25 mouse cellular contexts compared by ENCODE assay signal in genomic region chr12:85158801-85159200, GRCm38 (mm10). TPM values are rescaled to one million over a fixed set of nuclear protein-coding genes. Genes with fewer than 3 reads are reported as not detected.
DNase-seq lines count a peak whose midpoint lies in the region; ATAC-seq and TF ChIP-seq lines count a peak whose summit lies in the region.
"Had no signal": no experiment of that assay in that cellular context is flagged by ENCODE, and none has a peak within 500 bp of the region (broad histone marks: within the 10 kb centered on the region; RNA-seq: fewer than 3 reads in every experiment).

No protein-coding gene starts in this region.

- no peak overlapping the region for H3K4me3 ChIP-seq in gastrocnemius, adult 2 months
- no peak overlapping the region for H3K4me3 ChIP-seq in kidney, embryonic 14.5 days (ENCODE audit: low read length)
- H3K4me3 ChIP-seq in intestine, embryonic 15.5 days (replicated peaks) = no peak overlapping the region
- no peak overlapping the region for H3K4me3 ChIP-seq in intestine, postnatal 0 days (ENCODE audit: low read depth, low read length)
- H3K4me3 ChIP-seq: heart, embryonic 13.5 days; hindbrain, embryonic 12.5 days; hindbrain, embryonic 15.5 days had no signal

- no peaks in the 10 kb centered on the region for H3K36me3 ChIP-seq in kidney, embryonic 14.5 days (ENCODE audit: control insufficient read depth, insufficient read depth, low read length)
- no peaks in the 10 kb centered on the region for H3K36me3 ChIP-seq in intestine, embryonic 15.5 days
- no peaks in the 10 kb centered on the region for H3K36me3 ChIP-seq in intestine, postnatal 0 days (ENCODE audit: control insufficient read depth, insufficient read depth)
- H3K36me3 ChIP-seq: G1E; heart, embryonic 13.5 days; hindbrain, embryonic 12.5 days; hindbrain, embryonic 15.5 days had no signal

- no peak for DNase-seq in gastrocnemius, adult 2 months
- DNase-seq in gastrocnemius, postnatal 4 days (ENCODE audit: low spot score in 2 of 2) = no peak
- DNase-seq in kidney, postnatal 10 days = peak; percentile 45
- DNase-seq in layer of hippocampus, adult 8-10 months (ENCODE audit: low spot score in 2 of 2) = no peak
- no peak for DNase-seq in adrenal gland, postnatal 25 days
- DNase-seq: adrenal gland, postnatal 10 days; B cell, adult 2 months; cerebellum, adult 11 months; cerebellum, adult 2 months; cerebellum, adult 9-11 months; cerebellum, postnatal 25 days; forebrain, postnatal 0 days; heart, postnatal 14 days had no signal

- intact Hi-C loops in gastrocnemius, adult 2 months (cut with DNase I) = no loop called here

- H3K27me3 ChIP-seq in kidney, embryonic 14.5 days (ENCODE audit: control insufficient read depth, insufficient read depth, low read length) = no peaks in the 10 kb centered on the region
- H3K27me3 ChIP-seq in intestine, embryonic 15.5 days (replicated peaks) = no peaks in the 10 kb centered on the region
- no peaks in the 10 kb centered on the region for H3K27me3 ChIP-seq in intestine, postnatal 0 days (replicated peaks; ENCODE audit: control insufficient read depth, insufficient read depth, low read length)
- H3K27me3 ChIP-seq: heart, embryonic 13.5 days; hindbrain, embryonic 12.5 days; hindbrain, embryonic 15.5 days; Patski had no signal

- no peaks in the 10 kb centered on the region for H3K9me3 ChIP-seq in kidney, embryonic 14.5 days (ENCODE audit: control insufficient read depth, low read length)
- H3K9me3 ChIP-seq in intestine, embryonic 15.5 days = no peaks in the 10 kb centered on the region
- H3K9me3 ChIP-seq in intestine, postnatal 0 days (ENCODE audit: control insufficient read depth) = no peaks in the 10 kb centered on the region
- H3K9me3 ChIP-seq: G1E; heart, embryonic 13.5 days; hindbrain, embryonic 12.5 days; hindbrain, embryonic 15.5 days had no signal

- no peak for TF ChIP-seq CTCF in gastrocnemius, adult 2 months (IDR thresholded peaks at IDR 0.05)
- no peak for TF ChIP-seq CTCF in intestine, postnatal 0 days (IDR thresholded peaks at IDR 0.05; ENCODE audit: low read depth)

- no peaks in the 10 kb centered on the region for H3K4me1 ChIP-seq in kidney, embryonic 14.5 days (ENCODE audit: control insufficient read depth, insufficient read depth, low read length)
- peaks cover 7% of the 10 kb centered on the region; the same call in 1 of the 2 replicates for H3K4me1 ChIP-seq in intestine, embryonic 15.5 days (replicated peaks)
- H3K4me1 ChIP-seq in intestine, postnatal 0 days (replicated peaks; ENCODE audit: control insufficient read depth, insufficient read depth, low read length) = no peaks in the 10 kb centered on the region
- H3K4me1 ChIP-seq: hindbrain, embryonic 12.5 days; hindbrain, embryonic 15.5 days had no signal

- ATAC-seq in kidney, embryonic 14.5 days (ENCODE audit: low FRiP score, low TSS enrichment) = no peak
- 0 out of 2 replicates have a peak, but pooled peaks have one; percentile 28 for ATAC-seq in intestine, embryonic 15.5 days
- ATAC-seq in intestine, postnatal 0 days = peak; percentile 16; the same call in 1 of the 2 replicates
- ATAC-seq: forebrain, embryonic 14.5 days; forebrain, postnatal 0 days; Patski had no signal

- WGBS in kidney, embryonic 14.5 days = 89% methylated on average over 8 of the region's 8 CpGs
- WGBS in intestine, embryonic 15.5 days = 75% methylated on average over 8 of the region's 8 CpGs
- WGBS in intestine, postnatal 0 days = 76% methylated on average over 8 of the region's 8 CpGs

- H3K27ac ChIP-seq in gastrocnemius, adult 2 months = peak overlapping the region; percentile 74
- H3K27ac ChIP-seq in kidney, embryonic 14.5 days (ENCODE audit: low read depth, low read length) = no peak overlapping the region
- no peak overlapping the region for H3K27ac ChIP-seq in intestine, embryonic 15.5 days
- H3K27ac ChIP-seq in intestine, postnatal 0 days (ENCODE audit: low read depth, low read length) = no peak overlapping the region
- H3K27ac ChIP-seq: heart, embryonic 13.5 days; hindbrain, embryonic 12.5 days; hindbrain, embryonic 15.5 days had no signal

- H3K9ac ChIP-seq in kidney, embryonic 14.5 days (ENCODE audit: low read depth, low read length) = no peak overlapping the region
- no peak overlapping the region for H3K9ac ChIP-seq in intestine, embryonic 15.5 days
- no peak overlapping the region for H3K9ac ChIP-seq in intestine, postnatal 0 days (ENCODE audit: low read depth, low read length)
- H3K9ac ChIP-seq: forebrain, postnatal 0 days; heart, embryonic 13.5 days; hindbrain, embryonic 12.5 days; hindbrain, embryonic 15.5 days had no signal

- no peak overlapping the region for H3K4me2 ChIP-seq in kidney, embryonic 14.5 days (replicated peaks; ENCODE audit: low read depth, low read length)
- no peak overlapping the region for H3K4me2 ChIP-seq in intestine, embryonic 15.5 days (replicated peaks)
- no peak overlapping the region for H3K4me2 ChIP-seq in intestine, postnatal 0 days (replicated peaks; ENCODE audit: low read depth)
- H3K4me2 ChIP-seq: heart, embryonic 13.5 days; hindbrain, embryonic 12.5 days; hindbrain, embryonic 15.5 days had no signal

RNA-seq across cellular contexts. Expression of gene Rps6kl1, which starts 7.7 kb away (rescaled TPM):
- total RNA-seq in gastrocnemius, adult 2 months (2021) = 1 to 10 TPM in 1 of 2 experiments, under 1 TPM in 1; 0.94 to 1.1 TPM
- total RNA-seq in gastrocnemius, postnatal 4 days (2021) = under 1 TPM; 0.47 to 0.49 TPM
- 0.61 and 1.0 TPM in 2 replicates for polyA plus RNA-seq in kidney, embryonic 14.5 days (2014; fragmentation: Nextera tagmentation; extraction: Ambion mirVana)
- 2.4 and 2.6 TPM in 2 replicates for polyA plus RNA-seq in intestine, embryonic 15.5 days (2015; fragmentation: Nextera tagmentation; extraction: Ambion mirVana)
- 1.3 and 1.9 TPM in 2 replicates for polyA plus RNA-seq in intestine, postnatal 0 days (2015; fragmentation: Nextera tagmentation; extraction: Ambion mirVana)
- total RNA-seq in layer of hippocampus, adult 8-10 months (2022) = 10 to 100 TPM; 35.8 to 43.4 (median 39.8) TPM
- 1.0 and 1.1 TPM in 2 replicates for total RNA-seq in adrenal gland, postnatal 25 days (2021)
- total RNA-seq: common myeloid progenitor, adult 5-6 weeks; granulocyte monocyte progenitor cell, adult 5-6 weeks; hematopoietic stem cell, adult 5-6 weeks had no signal

RNA-seq across cellular contexts. Expression of gene Pgf, which starts 18.8 kb away (rescaled TPM):
- 1 to 10 TPM; 1.5 to 1.8 TPM for total RNA-seq in gastrocnemius, adult 2 months (2021)
- total RNA-seq in gastrocnemius, postnatal 4 days (2021) = 1 to 10 TPM; 5.6 to 6.4 TPM
- polyA plus RNA-seq in kidney, embryonic 14.5 days (2014; fragmentation: Nextera tagmentation; extraction: Ambion mirVana) = 16.3 and 21.9 TPM in 2 replicates
- polyA plus RNA-seq in intestine, embryonic 15.5 days (2015; fragmentation: Nextera tagmentation; extraction: Ambion mirVana) = 15.6 and 15.8 TPM in 2 replicates
- polyA plus RNA-seq in intestine, postnatal 0 days (2015; fragmentation: Nextera tagmentation; extraction: Ambion mirVana) = 3.9 and 4.2 TPM in 2 replicates
- total RNA-seq in layer of hippocampus, adult 8-10 months (2022) = 1 to 10 TPM; 4.2 to 6.6 (median 6.1) TPM
- 1.4 and 1.8 TPM in 2 replicates for total RNA-seq in adrenal gland, postnatal 25 days (2021)
- total RNA-seq: common myeloid progenitor, adult 5-6 weeks; granulocyte monocyte progenitor cell, adult 5-6 weeks had no signal
- polyA plus RNA-seq: G1E had no signal

RNA-seq across cellular contexts. Expression of gene Dlst, which starts 48.2 kb away (rescaled TPM):
- total RNA-seq in gastrocnemius, adult 2 months (2021) = 100 to 1,000 TPM; 247 to 365 TPM
- total RNA-seq in gastrocnemius, postnatal 4 days (2021) = 100 to 1,000 TPM; 248 to 258 TPM
- 68.1 and 119 TPM in 2 replicates for polyA plus RNA-seq in kidney, embryonic 14.5 days (2014; fragmentation: Nextera tagmentation; extraction: Ambion mirVana)
- 117 and 125 TPM in 2 replicates for polyA plus RNA-seq in intestine, embryonic 15.5 days (2015; fragmentation: Nextera tagmentation; extraction: Ambion mirVana)
- 119 and 125 TPM in 2 replicates for polyA plus RNA-seq in intestine, postnatal 0 days (2015; fragmentation: Nextera tagmentation; extraction: Ambion mirVana)
- total RNA-seq in layer of hippocampus, adult 8-10 months (2022) = 100 to 1,000 TPM; 145 to 175 (median 158) TPM
- 288 and 302 TPM in 2 replicates for total RNA-seq in adrenal gland, postnatal 25 days (2021)

RNA-seq across cellular contexts. Expression of gene Prox2, which starts 48.2 kb away (rescaled TPM):
- 1 to 10 TPM; 1.7 to 3.0 TPM for total RNA-seq in gastrocnemius, adult 2 months (2021)
- total RNA-seq in gastrocnemius, postnatal 4 days (2021) = 1 to 10 TPM; 3.2 to 4.7 TPM
- polyA plus RNA-seq in kidney, embryonic 14.5 days (2014; fragmentation: Nextera tagmentation; extraction: Ambion mirVana) = 2.9 and 3.3 TPM in 2 replicates
- 1.9 and 2.1 TPM in 2 replicates for polyA plus RNA-seq in intestine, embryonic 15.5 days (2015; fragmentation: Nextera tagmentation; extraction: Ambion mirVana)
- 0.99 and 1.6 TPM in 2 replicates for polyA plus RNA-seq in intestine, postnatal 0 days (2015; fragmentation: Nextera tagmentation; extraction: Ambion mirVana)
- 1 to 10 TPM; 2.2 to 3.2 (median 2.6) TPM for total RNA-seq in layer of hippocampus, adult 8-10 months (2022)
- total RNA-seq in adrenal gland, postnatal 25 days (2021) = 3.1 and 6.2 TPM in 2 replicates

Comparison
In these comparisons a context has a peak if more than half of its experiments do, and no peak if none do; other contexts are left out.
1. RNA of gene Rps6kl1, which starts 7.7 kb away (total RNA-seq): 35.8 to 43.4 TPM in layer of hippocampus, adult 8-10 months; 0.94 to 1.1 TPM in gastrocnemius, adult 2 months, 1.0 to 1.1 TPM in adrenal gland, postnatal 25 days and 0.47 to 0.49 TPM in gastrocnemius, postnatal 4 days; every median in the first group is over 10 times any median in the second.